Mouse (Mus musculus) E14TG2a.4 (cell line): Measurements from ENCODE around the gene Tmc3.

ENCODE experiments used
- H3K27me3 ChIP-seq: 2 replicates; pipeline ENCODE4 v1.6.1; 2014; ENCODE audit warnings: low read length, control low read depth; ENCODE audit not compliant: insufficient read depth
- H3K36me3 ChIP-seq: 2 replicates; pipeline ENCODE4 v1.6.1; 2014; ENCODE audit warnings: low read length, control low read depth; ENCODE audit not compliant: insufficient read depth
- H3K4me1 ChIP-seq: replicated peaks from 2 replicates; pipeline ENCODE4 v1.6.1; 2014; ENCODE audit warnings: low read depth, low read length, control low read depth
- H3K4me3 ChIP-seq: replicated peaks from 2 replicates; pipeline ENCODE4 v1.5.1; 2014; ENCODE audit warnings: mild to moderate bottlenecking, low read length
- H3K9me3 ChIP-seq: 2 replicates; pipeline ENCODE4 v1.6.1; 2014; ENCODE audit warnings: low read length, control low read depth
- CTCF ChIP-seq: conservative IDR thresholded peaks from 2 replicates; pipeline ENCODE4 v1.5.1; 2014; ENCODE audit warnings: low read length
- NANOG ChIP-seq: IDR thresholded peaks from 2 replicates; pipeline ENCODE4 v1.6.1; 2014; ENCODE audit warnings: borderline replicate concordance, low read length, mixed read lengths
- POU5F1 ChIP-seq: IDR thresholded peaks from 2 replicates; pipeline ENCODE4 v1.6.1; 2014; ENCODE audit warnings: low read length, borderline replicate concordance

Gene Tmc3

GRCm38 (mm10) chr7:83584639-83585471, at the start of gene Tmc3:
Gene Tmc3 (plus strand): TSS chr7:83584927.
- H3K4me3 ChIP-seq = no peak within 1 kb of the TSS
- no peaks in the 10 kb centered on the region for H3K36me3 ChIP-seq
- TF ChIP-seq POU5F1 = no peak
- TF ChIP-seq NANOG = no peak
- TF ChIP-seq CTCF = no peak
- H3K27me3 ChIP-seq = no peaks in the 10 kb centered on the region
- H3K4me1 ChIP-seq = peaks cover 9% of the 10 kb centered on the region; the same call in 1 of the 2 replicates
- H3K9me3 ChIP-seq = no peaks in the 10 kb centered on the region

GRCm38 (mm10) chr7:83541536-83542169, 43.1 kb upstream of the Tmc3 start:
- H3K4me3 ChIP-seq = no peak overlapping the region
- no peaks in the 10 kb centered on the region for H3K36me3 ChIP-seq
- H3K27me3 ChIP-seq = no peaks in the 10 kb centered on the region
- TF ChIP-seq CTCF = no peak
- no peak for TF ChIP-seq POU5F1
- TF ChIP-seq NANOG = no peak
- no peaks in the 10 kb centered on the region for H3K9me3 ChIP-seq
- H3K4me1 ChIP-seq = peaks cover 5% of the 10 kb centered on the region; the same call in 1 of the 2 replicates

DNA sequence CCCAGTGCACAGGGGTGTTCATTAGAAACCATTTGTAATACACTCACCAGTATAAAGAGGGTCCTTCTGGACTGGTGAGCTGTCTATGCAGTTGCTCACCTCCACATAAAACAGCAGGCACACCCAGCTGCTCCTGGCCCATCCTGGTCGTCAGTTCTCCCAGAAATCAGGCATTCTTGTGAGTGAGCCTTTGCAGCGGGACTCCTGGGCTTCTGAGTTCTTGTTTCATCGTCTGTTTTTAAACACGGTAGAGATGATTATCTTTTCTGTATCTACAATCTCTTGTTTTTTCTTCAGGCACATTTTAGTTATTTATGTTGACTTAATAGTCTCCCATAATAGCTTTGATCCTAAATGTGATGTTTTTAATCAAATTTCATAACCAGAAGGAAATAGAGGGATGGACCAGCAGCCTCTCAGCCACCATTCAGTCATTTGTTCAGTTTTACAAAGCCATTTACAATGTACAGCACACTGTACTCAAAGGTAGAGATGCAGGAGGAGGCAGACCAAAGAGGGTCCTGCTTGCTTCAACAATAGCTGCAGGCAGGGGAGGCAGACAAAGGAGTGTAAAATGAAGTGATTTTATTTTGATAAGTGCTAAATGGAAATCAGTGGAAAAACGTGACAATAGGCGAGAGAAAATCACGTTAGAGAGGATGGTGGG, 35.9 kb upstream of the Tmc3 start:
- Histone ChIP-seq H3K4me3 (no peak overlapping the region), H3K36me3 (no peaks in the 10 kb centered on the region), H3K27me3 (no peaks in the 10 kb centered on the region), H3K4me1 (peaks cover 25% of the 10 kb centered on the region), H3K9me3 (no peaks in the 10 kb centered on the region)
- no peak for TF ChIP-seq NANOG
- no peak for TF ChIP-seq CTCF
- TF ChIP-seq POU5F1 = no peak

DNA sequence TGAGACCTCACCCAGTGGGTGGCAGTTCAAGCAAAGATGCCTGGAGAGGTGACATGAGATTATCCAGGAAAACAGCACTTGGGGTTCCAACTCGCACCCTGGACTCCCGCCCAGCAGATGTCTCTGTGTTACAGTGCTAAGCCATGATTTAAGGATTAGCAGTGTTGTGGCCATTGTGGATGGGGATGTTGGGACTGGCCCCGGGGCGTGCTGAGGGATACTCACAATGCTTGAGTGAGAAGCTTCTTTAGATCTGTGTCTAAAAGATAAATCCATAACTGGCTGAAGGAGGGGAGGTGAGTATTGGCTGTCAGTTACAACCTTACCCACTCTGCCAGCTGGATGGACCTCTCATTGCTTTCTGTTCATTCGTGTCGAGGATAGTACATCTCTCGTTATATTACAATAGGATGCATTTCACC, 35.4 kb upstream of the Tmc3 start:
- Histone ChIP-seq H3K9me3 (no peaks in the 10 kb centered on the region), H3K27me3 (no peaks in the 10 kb centered on the region), H3K4me3 (no peak overlapping the region), H3K36me3 (no peaks in the 10 kb centered on the region), H3K4me1 (peaks cover 25% of the 10 kb centered on the region)
- TF ChIP-seq NANOG (no peak), CTCF (no peak), POU5F1 (no peak)

- Histone ChIP-seq H3K27me3 (no peaks in the 10 kb centered on the region), H3K4me1 (peaks cover 25% of the 10 kb centered on the region), H3K9me3 (no peaks in the 10 kb centered on the region), H3K4me3 (no peak overlapping the region), H3K36me3 (no peaks in the 10 kb centered on the region)
- TF ChIP-seq NANOG (no peak), CTCF (peak; percentile 43), POU5F1 (no peak)
Measured at GRCm38 (mm10) chr7:83549951-83550407, 34.7 kb upstream of the Tmc3 start.

- no peaks in the 10 kb centered on the region for H3K9me3 ChIP-seq
- no peak overlapping the region for H3K4me3 ChIP-seq
- no peak for TF ChIP-seq NANOG
- no peak for TF ChIP-seq POU5F1
- TF ChIP-seq CTCF = no peak
- H3K4me1 ChIP-seq = peaks cover 7% of the 10 kb centered on the region
- H3K27me3 ChIP-seq = no peaks in the 10 kb centered on the region
- H3K36me3 ChIP-seq = no peaks in the 10 kb centered on the region
Measured at GRCm38 (mm10) chr7:83554477-83554876, 30.2 kb upstream of the Tmc3 start.

- no peaks in the 10 kb centered on the region for H3K4me1 ChIP-seq
- no peaks in the 10 kb centered on the region for H3K9me3 ChIP-seq
- no peak for TF ChIP-seq CTCF
- no peak for TF ChIP-seq NANOG
- TF ChIP-seq POU5F1 = no peak
- H3K4me3 ChIP-seq = no peak overlapping the region
- no peaks in the 10 kb centered on the region for H3K36me3 ChIP-seq
- no peaks in the 10 kb centered on the region for H3K27me3 ChIP-seq
Measured at GRCm38 (mm10) chr7:83556488-83556887, 28.2 kb upstream of the Tmc3 start.

DNA sequence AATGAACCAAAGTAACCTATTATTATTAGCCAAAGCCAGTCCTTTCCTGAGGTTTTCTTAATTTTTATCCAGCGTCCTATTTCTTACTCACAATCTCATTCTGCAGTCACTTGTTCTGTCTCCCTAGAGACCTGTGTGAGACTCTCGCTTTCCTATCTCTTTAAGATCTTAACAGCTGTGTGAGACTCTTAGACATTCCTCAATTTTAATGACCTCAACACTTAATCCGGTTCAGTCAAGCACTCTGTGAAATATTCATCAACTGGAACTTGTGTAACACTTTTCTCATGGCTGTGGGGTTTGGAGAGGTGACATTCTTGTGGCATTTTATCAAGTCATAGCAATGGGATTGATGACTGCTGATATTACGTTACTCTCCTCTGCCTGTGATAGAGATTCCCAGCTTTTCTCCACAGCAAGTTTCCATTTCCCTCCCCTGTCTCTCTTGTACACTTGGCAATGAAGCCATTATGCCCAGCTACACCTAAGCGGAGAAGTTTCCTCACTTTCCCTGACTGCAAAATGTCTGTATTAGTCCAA, 25.9 kb upstream of the Tmc3 start:
- Histone ChIP-seq H3K9me3 (no peaks in the 10 kb centered on the region), H3K27me3 (no peaks in the 10 kb centered on the region), H3K4me1 (no peaks in the 10 kb centered on the region), H3K4me3 (no peak overlapping the region), H3K36me3 (no peaks in the 10 kb centered on the region)
- TF ChIP-seq NANOG (no peak), POU5F1 (no peak), CTCF (no peak)
